Mouse (Mus musculus) common myeloid progenitor, adult 5-6 weeks (primary cell): ENCODE results near the gene Trappc4. TPM values are rescaled to one million over a fixed set of nuclear protein-coding genes. Genes with fewer than 3 reads are reported as not detected.
"Not testable (repeated sequence)": the region's sequence is repeated elsewhere in the genome, so short reads cannot be mapped to it uniquely, and the experiment has no call there.

Experiments used
- ATAC-seq: replicated peaks from 2 replicates; pipeline ENCODE4 v1.8.0; 2016; ENCODE audit warnings: low read depth, mild to moderate bottlenecking, moderate TSS enrichment, inconsistent platforms; ENCODE audit not compliant: poor library complexity, severe bottlenecking
- total RNA-seq: library from RNA; stranded (forward); fragments of 200-1000, 187-1606 nt; gene quantifications from 2 replicates; pipeline ENCODE4 v1.2.3, GENCODE M21; 2017

Trappc4 gene
- total RNA-seq, 1 experiment from 2014 or later: 29.5 TPM

- ATAC-seq: no peak
These were observed 3.4 kb upstream of the Trappc4 start for GRCm38 (mm10) chr9:44410647-44411336.

GRCm38 (mm10) chr9:44408693-44409092 lies 1.3 kb upstream of the Trappc4 start:
- not testable (repeated sequence) for ATAC-seq

GRCm38 (mm10) chr9:44407752-44408097 lies 325 bp upstream of the Trappc4 start:
- no peak for ATAC-seq

GRCm38 (mm10) chr9:44405011-44405410 lies 2.4 kb downstream of the Trappc4 start:
- no peak for ATAC-seq

- no peak for ATAC-seq
These were observed 6.3 kb downstream of the Trappc4 start for GRCm38 (mm10) chr9:44401081-44401480.

GRCm38 (mm10) chr9:44399795-44400114 lies 7.6 kb downstream of the Trappc4 start:
- no peak for ATAC-seq

- no peak for ATAC-seq
These were observed 8.1 kb downstream of the Trappc4 start for GRCm38 (mm10) chr9:44399114-44399794.

- no peak for ATAC-seq
These were observed 8.8 kb downstream of the Trappc4 start for GRCm38 (mm10) chr9:44398551-44398950.

- no peak for ATAC-seq
These were observed 9.3 kb downstream of the Trappc4 start for GRCm38 (mm10) chr9:44398087-44398486.

GRCm38 (mm10) chr9:44396684-44397411 lies 10.6 kb downstream of the Trappc4 start, which contains the start of gene Slc37a4:
TSS of gene Slc37a4 (plus strand) at chr9:44396852.
- ATAC-seq: peak; percentile 98

GRCm38 (mm10) chr9:44391466-44391865 lies 15.9 kb downstream of the Trappc4 start:
- peak; percentile 84 for ATAC-seq

GRCm38 (mm10) chr9:44389273-44389672 lies 18.1 kb downstream of the Trappc4 start:
- ATAC-seq: peak; percentile 83

GRCm38 (mm10) chr9:44387221-44387620 lies 20.2 kb downstream of the Trappc4 start:
- ATAC-seq: no peak

GRCm38 (mm10) chr9:44384596-44384995 lies 22.8 kb downstream of the Trappc4 start:
- no peak for ATAC-seq

GRCm38 (mm10) chr9:44379862-44380261 lies 27.5 kb downstream of the Trappc4 start:
- ATAC-seq: no peak

- peak; percentile 96 for ATAC-seq
These were observed 28.2 kb downstream of the Trappc4 start, which contains the start of gene Hyou1 for GRCm38 (mm10) chr9:44379054-44379834. TSS of gene Hyou1 (plus strand) at chr9:44379490.

- ATAC-seq: no peak
These were observed 29.2 kb downstream of the Trappc4 start for GRCm38 (mm10) chr9:44378153-44378730.

GRCm38 (mm10) chr9:44377335-44377734 lies 30.1 kb downstream of the Trappc4 start:
- not testable (repeated sequence) for ATAC-seq

- no peak for ATAC-seq
These were observed 31.3 kb downstream of the Trappc4 start for GRCm38 (mm10) chr9:44376141-44376540.

GRCm38 (mm10) chr9:44373386-44373785 lies 34.0 kb downstream of the Trappc4 start:
- ATAC-seq: no peak
